ENCODE assay signal across 10 mouse cellular contexts in the genomic region with DNA sequence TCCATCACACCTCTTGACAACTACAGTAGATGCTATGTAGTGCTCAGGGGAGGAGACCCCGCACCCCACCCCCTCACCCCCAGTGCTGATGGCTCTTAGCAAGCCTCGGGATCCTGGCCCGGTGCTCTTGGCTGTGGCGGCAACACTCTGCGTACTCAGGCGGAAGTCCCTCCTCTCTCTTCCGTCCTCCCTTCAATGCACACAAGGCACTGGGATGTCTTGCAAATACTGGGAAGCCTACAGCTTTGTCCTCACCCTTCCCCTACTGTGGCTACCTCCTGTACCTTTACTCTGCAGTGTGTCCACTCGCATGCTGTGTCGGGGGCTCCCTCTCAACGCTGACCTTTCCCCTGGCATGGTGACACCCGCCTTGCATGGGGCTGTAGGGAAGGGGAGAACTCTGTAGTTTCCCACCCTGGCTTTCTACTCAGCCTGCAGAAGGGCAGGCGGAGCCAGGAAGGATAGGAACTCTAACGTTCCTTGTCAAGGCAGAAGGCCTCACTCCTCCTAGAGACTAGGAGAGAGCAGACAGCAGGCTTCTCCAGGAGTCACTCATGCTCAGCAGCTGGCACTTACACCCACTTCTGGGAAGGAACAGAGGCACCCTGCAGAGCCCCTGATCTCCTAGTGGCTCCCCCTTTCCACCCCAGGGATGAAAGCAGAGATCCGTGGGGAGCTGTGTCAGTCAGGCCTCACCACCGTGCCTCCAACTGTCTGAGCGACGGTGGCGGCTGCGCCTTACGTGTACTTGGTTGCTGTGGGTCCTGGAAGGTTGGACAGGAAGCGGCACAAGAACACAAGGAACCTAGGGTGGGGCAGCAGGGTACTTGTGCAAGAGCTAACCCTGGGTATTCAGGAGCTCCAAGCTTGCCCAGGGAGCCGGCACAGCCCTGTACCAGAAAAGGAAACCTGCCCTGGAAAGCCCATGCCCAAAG. TPM values are rescaled to one million over a fixed set of nuclear protein-coding genes. Genes with fewer than 3 reads are reported as not detected.
DNase-seq lines count a peak whose midpoint lies in the region; ATAC-seq and TF ChIP-seq lines count a peak whose summit lies in the region.
"Had no signal": no experiment of that assay in that cellular context is flagged by ENCODE, and none has a peak within 500 bp of the region (broad histone marks: within the 10 kb centered on the region; RNA-seq: fewer than 3 reads in every experiment).

No protein-coding gene starts in this region.

- H3K4me1 ChIP-seq in bone marrow, adult 2 months (ENCODE audit: control insufficient read depth, insufficient read depth, low read length) = peaks cover 11% of the 10 kb centered on the region
- no peaks in the 10 kb centered on the region for H3K4me1 ChIP-seq in liver, embryonic 16.5 days (ENCODE audit: control insufficient read depth, low read depth, low read length)
- peaks cover 15% of the 10 kb centered on the region for H3K4me1 ChIP-seq in midbrain, embryonic 13.5 days (replicated peaks)
- H3K4me1 ChIP-seq in forebrain, embryonic 15.5 days = 0 out of 2 replicates have a peak, but pooled peaks cover under 1% of the 10 kb centered on the region
- H3K4me1 ChIP-seq: lung, embryonic 15.5 days had no signal

- WGBS in bone marrow, adult 2 months = 11% methylated on average over 22 of the region's 22 CpGs
- WGBS in liver, embryonic 16.5 days (ENCODE audit: insufficient replicate concordance) = 30% methylated on average over 22 of the region's 22 CpGs
- WGBS in midbrain, embryonic 13.5 days = 82% methylated on average over 22 of the region's 22 CpGs
- WGBS in forebrain, embryonic 15.5 days = 80% methylated on average over 22 of the region's 22 CpGs

- H3K27ac ChIP-seq in bone marrow, adult 2 months (ENCODE audit: control insufficient read depth, insufficient read depth, low read depth, low read length, poor library complexity) = peak overlapping the region; percentile 85
- peak overlapping the region; percentile 31 for H3K27ac ChIP-seq in liver, embryonic 16.5 days (ENCODE audit: low read length)
- H3K27ac ChIP-seq in midbrain, embryonic 13.5 days = no peak overlapping the region
- no peak overlapping the region for H3K27ac ChIP-seq in forebrain, embryonic 15.5 days (replicated peaks)
- H3K27ac ChIP-seq: lung, embryonic 15.5 days had no signal

- H3K9ac ChIP-seq in liver, embryonic 16.5 days (ENCODE audit: low read depth, low read length) = peak overlapping the region; percentile 42; the same call in 1 of the 2 replicates
- H3K9ac ChIP-seq in midbrain, embryonic 13.5 days (replicated peaks) = no peak overlapping the region
- H3K9ac ChIP-seq in forebrain, embryonic 15.5 days (replicated peaks) = no peak overlapping the region
- H3K9ac ChIP-seq: forebrain, postnatal 0 days; lung, embryonic 15.5 days had no signal

- H3K36me3 ChIP-seq in liver, embryonic 16.5 days (ENCODE audit: control insufficient read depth, insufficient read depth) = no peaks in the 10 kb centered on the region
- H3K36me3 ChIP-seq in midbrain, embryonic 13.5 days = no peaks in the 10 kb centered on the region
- H3K36me3 ChIP-seq in forebrain, embryonic 15.5 days = no peaks in the 10 kb centered on the region
- H3K36me3 ChIP-seq: lung, embryonic 15.5 days had no signal

- peak; percentile 63 for DNase-seq in right cerebral cortex, adult 18-20 months
- DNase-seq in right cerebral cortex, postnatal 4 days = no peak
- DNase-seq in thymus, postnatal 14 days = peak; percentile 54
- no peak for DNase-seq in heart, postnatal 14 days
- DNase-seq: forebrain, postnatal 0 days had no signal

- no peaks in the 10 kb centered on the region for H3K27me3 ChIP-seq in liver, embryonic 16.5 days (ENCODE audit: control insufficient read depth, insufficient read depth, low read depth, low read length)
- no peaks in the 10 kb centered on the region for H3K27me3 ChIP-seq in midbrain, embryonic 13.5 days
- no peaks in the 10 kb centered on the region for H3K27me3 ChIP-seq in forebrain, embryonic 15.5 days
- H3K27me3 ChIP-seq: lung, embryonic 15.5 days had no signal

- H3K9me3 ChIP-seq in liver, embryonic 16.5 days (replicated peaks; ENCODE audit: control insufficient read depth, low read length) = no peaks in the 10 kb centered on the region
- H3K9me3 ChIP-seq in midbrain, embryonic 13.5 days = no peaks in the 10 kb centered on the region
- H3K9me3 ChIP-seq in forebrain, embryonic 15.5 days = no peaks in the 10 kb centered on the region
- H3K9me3 ChIP-seq: lung, embryonic 15.5 days had no signal

- H3K4me2 ChIP-seq in liver, embryonic 16.5 days (ENCODE audit: low read depth, low read length) = peak overlapping the region; percentile 45
- no peak overlapping the region for H3K4me2 ChIP-seq in midbrain, embryonic 13.5 days (replicated peaks)
- H3K4me2 ChIP-seq in forebrain, embryonic 15.5 days (replicated peaks) = no peak overlapping the region
- H3K4me2 ChIP-seq: lung, embryonic 15.5 days had no signal

- no peak for TF ChIP-seq CTCF in bone marrow, adult 2 months (IDR thresholded peaks at IDR 0.05; ENCODE audit: control insufficient read depth, insufficient read depth, low read length)

- intact Hi-C loops in heart, postnatal 14 days (cut with DNase I) = no loop called here

- peak overlapping the region; percentile 80 for H3K4me3 ChIP-seq in bone marrow, adult 2 months (replicated peaks; ENCODE audit: control insufficient read depth, low read depth, low read length)
- peak overlapping the region; percentile 52 for H3K4me3 ChIP-seq in liver, embryonic 16.5 days (ENCODE audit: low read depth, low read length)
- no peak overlapping the region for H3K4me3 ChIP-seq in midbrain, embryonic 13.5 days (replicated peaks)
- no peak overlapping the region for H3K4me3 ChIP-seq in forebrain, embryonic 15.5 days
- H3K4me3 ChIP-seq: lung, embryonic 15.5 days had no signal

- ATAC-seq in liver, embryonic 16.5 days (ENCODE audit: low read depth) = peak; percentile 40
- ATAC-seq in midbrain, embryonic 13.5 days = no peak
- no peak for ATAC-seq in forebrain, embryonic 15.5 days (replicated peaks)
- ATAC-seq: forebrain, postnatal 0 days had no signal

- peak; percentile 42; the same call in 1 of the 2 replicates for TF ChIP-seq POLR2A in bone marrow, adult 2 months (IDR thresholded peaks at IDR 0.05; ENCODE audit: borderline replicate concordance, control insufficient read depth, low read depth, low read length)

RNA-seq across cellular contexts. Expression of a gene that starts 28.5 kb away (rescaled TPM):
- 0.65 TPM in 1 of 2 replicates, not detected in the other for polyA plus RNA-seq in bone marrow, adult 2 months (2011; ENCODE audit: insufficient read depth, insufficient read length, low replicate concordance, missing spikeins)
- polyA plus RNA-seq in liver, embryonic 16.5 days (2015; fragmentation: Nextera tagmentation; extraction: Ambion mirVana) = 0.15 and 0.18 TPM in 2 replicates
- 6.2 and 6.5 TPM in 2 replicates for polyA plus RNA-seq in midbrain, embryonic 13.5 days (2015; fragmentation: Nextera tagmentation; extraction: Ambion mirVana)
- 1 to 10 TPM; 1.8 to 2.3 TPM for total RNA-seq in heart, postnatal 14 days (2021)
- 5.0 and 5.5 TPM in 2 replicates for polyA plus RNA-seq in forebrain, embryonic 15.5 days (2015; fragmentation: Nextera tagmentation; extraction: Ambion mirVana)

RNA-seq across cellular contexts. Expression of a gene that starts 29.7 kb away (rescaled TPM):
- polyA plus RNA-seq in bone marrow, adult 2 months (2011; ENCODE audit: insufficient read depth, insufficient read length, low replicate concordance, missing spikeins) = 12.9 and 38.7 TPM in 2 replicates
- 7.8 and 8.5 TPM in 2 replicates for polyA plus RNA-seq in liver, embryonic 16.5 days (2015; fragmentation: Nextera tagmentation; extraction: Ambion mirVana)
- polyA plus RNA-seq in midbrain, embryonic 13.5 days (2015; fragmentation: Nextera tagmentation; extraction: Ambion mirVana) = 21.7 and 21.9 TPM in 2 replicates
- total RNA-seq in heart, postnatal 14 days (2021) = 1 to 10 TPM; 2.1 to 4.2 TPM
- 14.4 and 17.2 TPM in 2 replicates for polyA plus RNA-seq in forebrain, embryonic 15.5 days (2015; fragmentation: Nextera tagmentation; extraction: Ambion mirVana)

Comparison
In these comparisons a context has a peak if more than half of its experiments do, and no peak if none do; other contexts are left out.
1. DNase-seq: peak in right cerebral cortex, adult 18-20 months (single experiment) and thymus, postnatal 14 days (single experiment); none in right cerebral cortex, postnatal 4 days (single experiment) and heart, postnatal 14 days (0 of 2).
2. H3K27ac ChIP-seq: peak in bone marrow, adult 2 months (single experiment) and liver, embryonic 16.5 days (single experiment); none in midbrain, embryonic 13.5 days (single experiment) and forebrain, embryonic 15.5 days (single experiment).
3. H3K4me3 ChIP-seq: peak in bone marrow, adult 2 months (single experiment) and liver, embryonic 16.5 days (single experiment); none in midbrain, embryonic 13.5 days (single experiment) and forebrain, embryonic 15.5 days (single experiment).